Mouse (Mus musculus): ENCODE data around the gene Slc6a5. TPM values are rescaled to one million over a fixed set of nuclear protein-coding genes. Genes with fewer than 3 reads are reported as not detected.

The Slc6a5 gene
- polyA plus RNA-seq, 1 experiment from 2014 or later: not detected

DNA sequence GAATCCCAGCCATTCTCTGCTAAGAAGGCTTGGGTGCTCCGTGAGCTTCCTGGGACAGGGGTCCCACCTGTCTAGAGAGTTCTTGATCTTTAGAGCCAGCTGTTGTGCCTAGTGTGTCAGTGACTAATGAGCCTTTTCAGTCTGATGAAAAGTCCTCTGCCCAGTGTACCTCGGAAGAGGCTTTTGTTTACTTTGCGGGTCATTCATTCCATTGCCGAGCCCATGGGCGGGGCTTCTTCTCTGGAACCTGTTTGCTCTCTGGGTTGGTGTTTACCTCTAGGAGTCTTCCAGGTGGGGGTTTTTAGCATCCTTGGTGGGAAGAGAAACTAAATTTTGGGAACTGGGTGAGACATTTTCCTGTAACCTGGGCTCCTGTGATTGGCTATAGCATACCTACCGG lies 74.8 kb downstream of the Slc6a5 start:
- Histone ChIP-seq H3K4me1 (ENCODE audit: control insufficient read depth, insufficient read depth, low read length) (no peaks in the 10 kb centered on the region), H3K9me3 (replicated peaks; ENCODE audit: control insufficient read depth, low read length) (no peaks in the 10 kb centered on the region), H3K27ac (ENCODE audit: low read length) (no peak overlapping the region), H3K36me3 (ENCODE audit: control insufficient read depth, insufficient read depth) (no peaks in the 10 kb centered on the region), H3K27me3 (ENCODE audit: control insufficient read depth, insufficient read depth, low read length) (peaks cover 4% of the 10 kb centered on the region; the same call in 1 of the 2 replicates), H3K4me2 (ENCODE audit: low read depth, low read length) (no peak overlapping the region), H3K4me3 (ENCODE audit: low read length) (no peak overlapping the region), H3K9ac (ENCODE audit: low read length) (no peak overlapping the region)
- 41% methylated on average over 6 of the region's 6 CpGs for WGBS
- no peak for ATAC-seq (replicated peaks; ENCODE audit: extremely low read depth, insufficient read depth, low FRiP score)

DNA sequence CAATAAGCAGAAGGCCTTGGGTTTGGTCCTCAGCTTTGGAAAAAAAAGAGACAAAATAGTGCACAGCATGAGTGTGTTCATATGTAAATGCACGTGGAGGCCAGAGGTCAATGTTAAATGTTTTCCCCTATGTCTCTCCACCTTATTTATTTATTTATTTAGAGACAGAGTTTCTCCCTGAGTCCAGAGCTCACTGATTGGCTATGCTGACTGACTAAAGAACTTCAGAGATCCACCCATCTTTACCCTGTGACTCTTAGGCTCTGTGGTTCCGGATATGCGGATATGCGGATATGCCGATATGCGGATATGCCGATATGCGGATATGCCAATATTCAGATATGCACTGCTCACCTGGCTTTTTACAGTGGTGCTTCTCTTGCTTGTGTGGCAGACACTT lies 76.0 kb downstream of the Slc6a5 start:
- Histone ChIP-seq H3K4me1 (ENCODE audit: control insufficient read depth, insufficient read depth, low read length) (no peaks in the 10 kb centered on the region), H3K9ac (ENCODE audit: low read length) (no peak overlapping the region), H3K36me3 (ENCODE audit: control insufficient read depth, insufficient read depth) (no peaks in the 10 kb centered on the region), H3K27ac (ENCODE audit: low read length) (no peak overlapping the region), H3K4me3 (ENCODE audit: low read length) (no peak overlapping the region), H3K27me3 (ENCODE audit: control insufficient read depth, insufficient read depth, low read length) (no peaks in the 10 kb centered on the region), H3K9me3 (replicated peaks; ENCODE audit: control insufficient read depth, low read length) (no peaks in the 10 kb centered on the region), H3K4me2 (ENCODE audit: low read depth, low read length) (no peak overlapping the region)
- 90% methylated on average over 8 of the region's 8 CpGs for WGBS
- no peak for ATAC-seq (replicated peaks; ENCODE audit: extremely low read depth, insufficient read depth, low FRiP score)

GRCm38 (mm10) chr7:49999321-49999720 lies 89.4 kb downstream of the Slc6a5 start:
- no peaks in the 10 kb centered on the region for H3K27me3 ChIP-seq (ENCODE audit: control insufficient read depth, insufficient read depth, low read length)
- H3K4me1 ChIP-seq (ENCODE audit: control insufficient read depth, insufficient read depth, low read length): no peaks in the 10 kb centered on the region
- H3K9me3 ChIP-seq (replicated peaks; ENCODE audit: control insufficient read depth, low read length): no peaks in the 10 kb centered on the region
- H3K4me2 ChIP-seq (ENCODE audit: low read depth, low read length): no peak overlapping the region
- H3K36me3 ChIP-seq (ENCODE audit: control insufficient read depth, insufficient read depth): no peaks in the 10 kb centered on the region
- ATAC-seq (replicated peaks; ENCODE audit: extremely low read depth, insufficient read depth, low FRiP score): no peak
- no peak overlapping the region for H3K9ac ChIP-seq (ENCODE audit: low read length)
- no peak overlapping the region for H3K4me3 ChIP-seq (ENCODE audit: low read length)
- H3K27ac ChIP-seq (ENCODE audit: low read length): no peak overlapping the region
- WGBS: 64% methylated on average over 4 of the region's 4 CpGs

GRCm38 (mm10) chr7:50005268-50005667 lies 95.3 kb downstream of the Slc6a5 start:
- Histone ChIP-seq H3K9me3 (replicated peaks; ENCODE audit: control insufficient read depth, low read length) (no peaks in the 10 kb centered on the region), H3K27ac (ENCODE audit: low read length) (no peak overlapping the region), H3K4me2 (ENCODE audit: low read depth, low read length) (no peak overlapping the region), H3K4me3 (ENCODE audit: low read length) (no peak overlapping the region), H3K9ac (ENCODE audit: low read length) (no peak overlapping the region), H3K27me3 (ENCODE audit: control insufficient read depth, insufficient read depth, low read length) (no peaks in the 10 kb centered on the region), H3K36me3 (ENCODE audit: control insufficient read depth, insufficient read depth) (no peaks in the 10 kb centered on the region), H3K4me1 (ENCODE audit: control insufficient read depth, insufficient read depth, low read length) (no peaks in the 10 kb centered on the region)
- 74% methylated on average over 2 of the region's 2 CpGs for WGBS
- no peak for ATAC-seq (replicated peaks; ENCODE audit: extremely low read depth, insufficient read depth, low FRiP score)

Other genes starting within 250 kb of the Slc6a5 start
- 12.8 and 14.2 TPM in 2 replicates for gene Htatip2, start 151.0 kb upstream of the Slc6a5 start, polyA plus RNA-seq (2015; fragmentation: Nextera tagmentation; extraction: Ambion mirVana)
- gene Prmt3, start 131.8 kb upstream of the Slc6a5 start, polyA plus RNA-seq (2015; fragmentation: Nextera tagmentation; extraction: Ambion mirVana): 40.8 and 49.6 TPM in 2 replicates
- gene Nell1, start 64.7 kb downstream of the Slc6a5 start, polyA plus RNA-seq (2015; fragmentation: Nextera tagmentation; extraction: Ambion mirVana): 0.64 and 0.79 TPM in 2 replicates

Data from heart, embryonic 16.5 days (tissue).